Mouse (Mus musculus) midbrain, embryonic 16.5 days (tissue): ENCODE data around the gene Mtfp1. TPM values are rescaled to one million over a fixed set of nuclear protein-coding genes. Genes with fewer than 3 reads are reported as not detected.
A peak's percentile ranks its signal among the peaks of the same experiment; 100 is the strongest.
"Not testable (repeated sequence)": the region's sequence is repeated elsewhere in the genome, so short reads cannot be mapped to it uniquely, and the experiment has no call there.

ENCODE experiments used
- ATAC-seq: fragments of 200-750 bp; cut with Nextera tagmentation; 2 replicates; pipeline ENCODE4 v1.8.0; 2017; ENCODE audit warnings: moderate TSS enrichment
- H3K27ac ChIP-seq: fragments of 300-500 bp; sonication (generic); 2 replicates; pipeline ENCODE4 v1.5.1; 2014; ENCODE audit warnings: mild to moderate bottlenecking, low read length, mixed read lengths
- H3K27me3 ChIP-seq: fragments of 300-500 bp; sonication (generic); 2 replicates; pipeline ENCODE4 v1.6.1; 2014; ENCODE audit warnings: low read depth, low read length, mixed read lengths; ENCODE audit not compliant: control insufficient read depth, insufficient read depth
- H3K36me3 ChIP-seq: fragments of 300-500 bp; sonication (generic); 2 replicates; pipeline ENCODE4 v1.6.1; 2014; ENCODE audit warnings: mild to moderate bottlenecking, low read length, moderate library complexity, mixed read lengths; ENCODE audit not compliant: control insufficient read depth, insufficient read depth
- H3K4me1 ChIP-seq: fragments of 300-500 bp; sonication (generic); 2 replicates; pipeline ENCODE4 v1.6.1; 2014; ENCODE audit warnings: mild to moderate bottlenecking, low read length, mixed read lengths; ENCODE audit not compliant: control insufficient read depth, insufficient read depth
- H3K4me2 ChIP-seq: fragments of 300-500 bp; sonication (generic); 2 replicates; pipeline ENCODE4 v1.6.1; 2014; ENCODE audit warnings: mild to moderate bottlenecking, low read length, mixed read lengths
- H3K4me3 ChIP-seq: fragments of 300-500 bp; sonication (generic); 2 replicates; pipeline ENCODE4 v1.5.1; 2014; ENCODE audit warnings: low read depth, mild to moderate bottlenecking, low read length, moderate library complexity, mixed read lengths
- H3K9ac ChIP-seq: fragments of 300-500 bp; sonication (generic); 2 replicates; pipeline ENCODE4 v1.6.1; 2014; ENCODE audit warnings: low read depth, low read length, mixed read lengths
- H3K9me3 ChIP-seq: fragments of 300-500 bp; sonication (generic); replicated peaks from 2 replicates; pipeline ENCODE4 v1.6.1; 2014; ENCODE audit warnings: mild to moderate bottlenecking, low read length, mixed read lengths; ENCODE audit not compliant: control insufficient read depth, poor library complexity, severe bottlenecking
- WGBS: fragments of 180-500 bp; shearing (Covaris S2); extraction: QIAGEN DNeasy Blood & Tissue Kit; methylation state at CpG from one replicate; pipeline ENCODE4 v1.1.7; 2014; 5-methylcytosine and 5-hydroxymethylcytosine counted together
- polyA plus RNA-seq: library from polyadenylated mRNA; unstranded; fragments of >200 nt; fragmentation: Nextera tagmentation; extraction: Ambion mirVana; gene quantifications from 2 replicates; pipeline ENCODE4 v1.2.1, GENCODE M21; 2015

Gene Mtfp1
- polyA plus RNA-seq, 1 experiment from 2014 or later: 14.4 TPM

DNA sequence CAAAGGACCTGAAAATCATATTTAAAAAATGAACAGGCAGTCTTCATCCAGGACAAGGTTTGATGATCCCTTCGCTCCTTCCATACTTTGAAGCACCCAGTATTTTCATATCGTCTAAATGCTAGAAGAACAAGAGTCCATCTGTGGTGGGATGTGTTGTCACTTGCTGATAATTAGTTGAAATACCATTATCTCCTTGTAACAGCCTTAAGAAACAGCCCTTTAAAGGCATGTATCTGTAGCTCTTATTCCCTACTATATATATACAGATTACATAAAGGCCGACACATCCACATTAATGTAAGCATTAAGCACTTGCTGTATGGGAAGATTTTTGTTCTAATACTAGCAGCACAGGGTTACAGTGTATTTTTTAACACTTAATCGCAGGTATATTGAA, 33.2 kb upstream of the Mtfp1 start:
- not testable (repeated sequence) for H3K27ac ChIP-seq, H3K36me3 ChIP-seq, H3K27me3 ChIP-seq, H3K4me2 ChIP-seq, H3K4me3 ChIP-seq, H3K4me1 ChIP-seq, H3K9ac ChIP-seq, ATAC-seq, H3K9me3 ChIP-seq
- WGBS: 94% methylated on average over 4 of the region's 4 CpGs

DNA sequence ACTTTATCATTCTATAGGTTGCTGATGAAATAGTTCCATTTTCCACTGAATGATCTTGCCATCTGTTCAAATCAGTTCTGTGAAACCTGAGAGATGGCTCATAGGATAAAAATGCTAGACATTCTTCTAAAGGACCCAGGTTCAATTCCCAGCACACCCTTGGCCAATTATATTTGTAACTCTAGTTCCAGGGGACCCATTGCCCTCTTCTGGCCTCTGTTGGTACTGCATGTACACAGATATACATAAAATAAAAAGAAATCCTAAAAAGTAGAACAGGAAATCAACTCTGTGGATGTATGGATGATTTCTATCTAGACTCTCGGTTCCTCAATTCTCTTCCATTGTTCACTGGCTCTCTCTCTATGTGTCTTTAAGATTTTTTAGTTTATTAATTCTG, 31.8 kb upstream of the Mtfp1 start:
- no peak for ATAC-seq
- Histone ChIP-seq H3K4me1 (no peaks in the 10 kb centered on the region), H3K27ac (no peak overlapping the region), H3K36me3 (no peaks in the 10 kb centered on the region), H3K9me3 (peaks cover 2% of the 10 kb centered on the region), H3K4me3 (no peak overlapping the region), H3K9ac (no peak overlapping the region), H3K4me2 (no peak overlapping the region), H3K27me3 (no peaks in the 10 kb centered on the region)
- WGBS: 84% methylated on average over 1 of the region's 1 CpGs

GRCm38 (mm10) chr11:4123922-4124321, 28.7 kb upstream of the Mtfp1 start:
- no peak for ATAC-seq
- Histone ChIP-seq H3K27ac (no peak overlapping the region), H3K4me2 (no peak overlapping the region), H3K9ac (no peak overlapping the region), H3K9me3 (peaks cover 2% of the 10 kb centered on the region), H3K4me1 (no peaks in the 10 kb centered on the region), H3K4me3 (no peak overlapping the region), H3K36me3 (no peaks in the 10 kb centered on the region), H3K27me3 (0 out of 2 replicates have a peak, but pooled peaks cover 3% of the 10 kb centered on the region)
- WGBS: 63% methylated on average over 5 of the region's 5 CpGs

GRCm38 (mm10) chr11:4122742-4123579, 27.7 kb upstream of the Mtfp1 start, which contains the start of gene Sec14l2:
Sec14l2 (minus strand) TSS chr11:4123415.
- Histone ChIP-seq H3K36me3 (no peaks in the 10 kb centered on the region), H3K4me2 (no peak within 1 kb of the TSS), H3K27me3 (0 out of 2 replicates have a peak, but pooled peaks cover 3% of the 10 kb centered on the region), H3K27ac (no peak within 1 kb of the TSS), H3K9me3 (peaks cover 2% of the 10 kb centered on the region), H3K9ac (no peak within 1 kb of the TSS), H3K4me3 (no peak within 1 kb of the TSS), H3K4me1 (no peaks in the 10 kb centered on the region; the same call in 1 of the 2 replicates)
- no peak for ATAC-seq
- 65% methylated on average over 10 of the region's 10 CpGs for WGBS

DNA sequence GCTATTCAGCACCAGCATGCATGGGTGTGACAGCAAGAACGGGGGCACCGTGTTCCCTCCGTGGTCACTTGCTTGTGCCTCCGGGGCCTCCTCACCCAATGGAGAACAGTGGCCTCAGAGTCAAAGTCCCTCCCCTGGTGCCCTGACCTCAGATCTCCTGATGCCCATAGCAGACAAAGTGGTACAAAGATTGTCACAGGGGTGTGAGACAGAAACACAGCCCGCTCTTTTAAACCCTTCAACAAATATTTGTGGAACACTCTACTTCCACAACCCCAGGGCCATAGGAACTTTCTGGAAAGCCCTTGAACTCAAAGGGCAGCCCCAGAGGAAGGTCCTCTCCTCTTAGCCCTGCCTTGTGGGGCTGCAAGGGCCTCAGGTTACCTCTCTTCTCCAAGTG, 27.0 kb upstream of the Mtfp1 start:
- Histone ChIP-seq H3K9ac (no peak overlapping the region), H3K4me1 (peaks cover 6% of the 10 kb centered on the region; the same call in 1 of the 2 replicates), H3K4me2 (no peak overlapping the region), H3K4me3 (no peak overlapping the region), H3K27ac (no peak overlapping the region), H3K27me3 (0 out of 2 replicates have a peak, but pooled peaks cover 3% of the 10 kb centered on the region), H3K36me3 (no peaks in the 10 kb centered on the region), H3K9me3 (peaks cover 2% of the 10 kb centered on the region)
- no peak for ATAC-seq
- 83% methylated on average over 5 of the region's 5 CpGs for WGBS

DNA sequence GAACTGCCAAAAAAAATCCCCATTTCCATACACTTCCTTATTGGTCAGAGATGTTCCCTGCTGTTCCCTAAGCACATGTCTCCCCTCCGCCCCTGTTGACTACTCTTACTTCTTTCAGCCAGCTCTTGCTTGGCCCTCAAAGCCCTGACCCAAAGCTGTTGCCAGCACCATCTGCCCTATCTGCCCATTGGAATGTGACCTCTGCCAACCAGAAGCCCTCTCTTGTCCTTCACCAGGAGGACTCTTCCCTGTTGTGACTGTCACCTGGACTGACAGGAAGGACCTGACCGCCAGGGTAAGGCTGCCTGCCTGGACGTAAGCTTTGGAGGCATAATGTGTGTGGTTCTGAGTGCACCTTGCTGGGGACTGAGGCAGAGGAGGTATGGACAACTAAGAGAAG, 26.4 kb upstream of the Mtfp1 start:
- Histone ChIP-seq H3K9me3 (peaks cover 2% of the 10 kb centered on the region), H3K27me3 (0 out of 2 replicates have a peak, but pooled peaks cover 3% of the 10 kb centered on the region), H3K4me3 (no peak overlapping the region), H3K4me2 (no peak overlapping the region), H3K4me1 (peaks cover 7% of the 10 kb centered on the region; the same call in 1 of the 2 replicates), H3K27ac (no peak overlapping the region), H3K9ac (no peak overlapping the region), H3K36me3 (no peaks in the 10 kb centered on the region)
- ATAC-seq: no peak
- WGBS: 76% methylated on average over 3 of the region's 3 CpGs

DNA sequence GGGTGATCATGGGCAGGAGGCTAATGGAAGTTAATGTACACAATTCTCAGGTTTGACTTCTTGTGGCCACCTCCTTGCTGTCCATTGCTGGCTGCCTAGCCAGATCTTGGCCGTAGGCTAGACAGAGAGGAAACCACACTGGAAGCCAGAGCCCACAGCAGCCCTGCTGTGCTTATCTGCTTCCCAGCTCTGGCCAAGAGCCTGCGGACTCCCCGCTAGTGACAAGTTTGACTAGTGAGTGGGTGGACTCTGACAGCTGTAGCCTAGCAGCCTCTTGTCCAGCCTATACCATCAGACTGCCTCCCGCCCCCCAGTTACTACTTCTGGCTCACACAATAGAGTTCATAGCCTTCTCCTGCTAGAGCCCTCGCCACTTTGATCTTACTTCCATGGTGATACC, 24.4 kb upstream of the Mtfp1 start:
- no peaks in the 10 kb centered on the region; the same call in 1 of the 2 replicates for H3K9me3 ChIP-seq
- 94% methylated on average over 5 of the region's 5 CpGs for WGBS

GRCm38 (mm10) chr11:4118081-4118921, 23.1 kb upstream of the Mtfp1 start:
- H3K4me3 ChIP-seq: peak overlapping the region; percentile 59
- WGBS: under 1% methylated on average over 41 of the region's 41 CpGs
- H3K4me2 ChIP-seq: peak overlapping the region; percentile 89
- H3K9me3 ChIP-seq: no peaks in the 10 kb centered on the region
- H3K4me1 ChIP-seq: peaks cover 7% of the 10 kb centered on the region; the same call in 1 of the 2 replicates
- 0 out of 2 replicates have a peak, but pooled peaks cover 3% of the 10 kb centered on the region for H3K27me3 ChIP-seq
- H3K27ac ChIP-seq: peak overlapping the region; percentile 68
- peak; percentile 76 for ATAC-seq
- H3K9ac ChIP-seq: peak overlapping the region; percentile 76
- no peaks in the 10 kb centered on the region for H3K36me3 ChIP-seq

More for the DNA sequence above, 24.4 kb upstream of the Mtfp1 start:
- peaks cover 7% of the 10 kb centered on the region; the same call in 1 of the 2 replicates for H3K4me1 ChIP-seq
- ATAC-seq: no peak
- no peak overlapping the region for H3K4me2 ChIP-seq
- no peaks in the 10 kb centered on the region for H3K36me3 ChIP-seq
- no peak overlapping the region for H3K27ac ChIP-seq
- H3K27me3 ChIP-seq: 0 out of 2 replicates have a peak, but pooled peaks cover 3% of the 10 kb centered on the region
- no peak overlapping the region for H3K9ac ChIP-seq
- no peak overlapping the region for H3K4me3 ChIP-seq
